Mouse (Mus musculus): ENCODE measurements around the gene Sdhb. TPM values are rescaled to one million over a fixed set of nuclear protein-coding genes. Genes with fewer than 3 reads are reported as not detected.

Gene Sdhb
- polyA plus RNA-seq, 2 experiments = 175 to 381 TPM

GRCm38 (mm10) chr4:140957131-140957702 is 3.8 kb upstream of the Sdhb start:
- peak overlapping the region; percentile 37 for H3K4me3 ChIP-seq (replicated peaks; ENCODE audit: low read length)
- DNase-seq (ENCODE audit: low spot score) (no peak), ATAC-seq (ENCODE audit: low FRiP score, low read depth) (no peak)
- H3K9ac ChIP-seq (ENCODE audit: low read depth, low read length, severe bottlenecking) = peak overlapping the region; percentile 48
- H3K4me1 ChIP-seq (ENCODE audit: control insufficient read depth, insufficient read depth, low read length) = peaks cover 8% of the 10 kb centered on the region
- no peaks in the 10 kb centered on the region for H3K9me3 ChIP-seq (ENCODE audit: control insufficient read depth, low read length)
- no peak for TF ChIP-seq POLR2A (IDR thresholded peaks at IDR 0.05; ENCODE audit: borderline replicate concordance, extremely low read depth, insufficient read depth, insufficient read length)
- H3K4me2 ChIP-seq (replicated peaks; ENCODE audit: low read depth, low read length, severe bottlenecking) = peak overlapping the region; percentile 65
- no peak overlapping the region for H3K27ac ChIP-seq (replicated peaks; ENCODE audit: low read depth, low read length)
- H3K36me3 ChIP-seq (ENCODE audit: control insufficient read depth, insufficient read depth, low read length) = no peaks in the 10 kb centered on the region
- WGBS = 5% methylated on average over 17 of the region's 17 CpGs
- H3K27me3 ChIP-seq (ENCODE audit: control insufficient read depth, insufficient read depth, low read length) = no peaks in the 10 kb centered on the region

GRCm38 (mm10) chr4:140957725-140958124 is 3.3 kb upstream of the Sdhb start:
- under 1% methylated on average over 13 of the region's 13 CpGs for WGBS
- DNase-seq (ENCODE audit: low spot score) (peak; percentile 88), ATAC-seq (ENCODE audit: low FRiP score, low read depth) (peak; percentile 39)
- Histone ChIP-seq H3K4me2 (replicated peaks; ENCODE audit: low read depth, low read length, severe bottlenecking) (peak overlapping the region; percentile 65), H3K27me3 (ENCODE audit: control insufficient read depth, insufficient read depth, low read length) (no peaks in the 10 kb centered on the region), H3K27ac (replicated peaks; ENCODE audit: low read depth, low read length) (no peak overlapping the region), H3K9ac (ENCODE audit: low read depth, low read length, severe bottlenecking) (peak overlapping the region; percentile 48), H3K4me3 (replicated peaks; ENCODE audit: low read length) (peak overlapping the region; percentile 37), H3K9me3 (ENCODE audit: control insufficient read depth, low read length) (no peaks in the 10 kb centered on the region), H3K4me1 (ENCODE audit: control insufficient read depth, insufficient read depth, low read length) (peaks cover 12% of the 10 kb centered on the region), H3K36me3 (ENCODE audit: control insufficient read depth, insufficient read depth, low read length) (no peaks in the 10 kb centered on the region)
- TF ChIP-seq POLR2A (IDR thresholded peaks at IDR 0.05; ENCODE audit: borderline replicate concordance, extremely low read depth, insufficient read depth, insufficient read length) = 0 out of 2 replicates have a peak, but pooled peaks have one; percentile 17

GRCm38 (mm10) chr4:140958319-140958718 is 2.7 kb upstream of the Sdhb start:
- TF ChIP-seq POLR2A (IDR thresholded peaks at IDR 0.05; ENCODE audit: borderline replicate concordance, extremely low read depth, insufficient read depth, insufficient read length) = no peak
- DNase-seq (ENCODE audit: low spot score) (no peak), ATAC-seq (ENCODE audit: low FRiP score, low read depth) (no peak)
- whole genome bisulfite sequencing = 53% methylated on average over 6 of the region's 6 CpGs
- Histone ChIP-seq H3K4me3 (replicated peaks; ENCODE audit: low read length) (no peak overlapping the region), H3K4me1 (ENCODE audit: control insufficient read depth, insufficient read depth, low read length) (peaks cover 15% of the 10 kb centered on the region), H3K27ac (replicated peaks; ENCODE audit: low read depth, low read length) (no peak overlapping the region), H3K9ac (ENCODE audit: low read depth, low read length, severe bottlenecking) (no peak overlapping the region), H3K9me3 (ENCODE audit: control insufficient read depth, low read length) (no peaks in the 10 kb centered on the region), H3K4me2 (replicated peaks; ENCODE audit: low read depth, low read length, severe bottlenecking) (no peak overlapping the region), H3K36me3 (ENCODE audit: control insufficient read depth, insufficient read depth, low read length) (no peaks in the 10 kb centered on the region), H3K27me3 (ENCODE audit: control insufficient read depth, insufficient read depth, low read length) (no peaks in the 10 kb centered on the region)

- ATAC-seq (ENCODE audit: low FRiP score, low read depth) (no peak), DNase-seq (ENCODE audit: low spot score) (no peak)
- 82% methylated on average over 7 of the region's 7 CpGs for WGBS
- H3K4me3 ChIP-seq (replicated peaks; ENCODE audit: low read length) = no peak overlapping the region
- no peaks in the 10 kb centered on the region for H3K9me3 ChIP-seq (ENCODE audit: control insufficient read depth, low read length)
- no peaks in the 10 kb centered on the region for H3K27me3 ChIP-seq (ENCODE audit: control insufficient read depth, insufficient read depth, low read length)
- no peak overlapping the region for H3K4me2 ChIP-seq (replicated peaks; ENCODE audit: low read depth, low read length, severe bottlenecking)
- no peak for TF ChIP-seq POLR2A (IDR thresholded peaks at IDR 0.05; ENCODE audit: borderline replicate concordance, extremely low read depth, insufficient read depth, insufficient read length)
- H3K36me3 ChIP-seq (ENCODE audit: control insufficient read depth, insufficient read depth, low read length) = no peaks in the 10 kb centered on the region
- no peak overlapping the region for H3K27ac ChIP-seq (replicated peaks; ENCODE audit: low read depth, low read length)
- H3K9ac ChIP-seq (ENCODE audit: low read depth, low read length, severe bottlenecking) = no peak overlapping the region
- H3K4me1 ChIP-seq (ENCODE audit: control insufficient read depth, insufficient read depth, low read length) = peaks cover 15% of the 10 kb centered on the region
Measured at GRCm38 (mm10) chr4:140959128-140959679, 1.8 kb upstream of the Sdhb start.

GRCm38 (mm10) chr4:140959715-140960479 is 1.1 kb upstream of the Sdhb start:
- Histone ChIP-seq H3K4me2 (replicated peaks; ENCODE audit: low read depth, low read length, severe bottlenecking) (no peak overlapping the region), H3K27ac (replicated peaks; ENCODE audit: low read depth, low read length) (no peak overlapping the region), H3K4me1 (ENCODE audit: control insufficient read depth, insufficient read depth, low read length) (peaks cover 15% of the 10 kb centered on the region), H3K4me3 (replicated peaks; ENCODE audit: low read length) (no peak overlapping the region), H3K9me3 (ENCODE audit: control insufficient read depth, low read length) (no peaks in the 10 kb centered on the region), H3K9ac (ENCODE audit: low read depth, low read length, severe bottlenecking) (no peak overlapping the region), H3K27me3 (ENCODE audit: control insufficient read depth, insufficient read depth, low read length) (no peaks in the 10 kb centered on the region), H3K36me3 (ENCODE audit: control insufficient read depth, insufficient read depth, low read length) (no peaks in the 10 kb centered on the region)
- WGBS = 72% methylated on average over 10 of the region's 10 CpGs
- TF ChIP-seq POLR2A (IDR thresholded peaks at IDR 0.05; ENCODE audit: borderline replicate concordance, extremely low read depth, insufficient read depth, insufficient read length) = no peak
- no peak for ATAC-seq (ENCODE audit: low FRiP score, low read depth)
- DNase-seq (ENCODE audit: low spot score) = no peak
